Mouse (Mus musculus) central nervous system, embryonic 18 days (tissue): ENCODE measurements around the gene Cul9. TPM values are rescaled to one million over a fixed set of nuclear protein-coding genes. Genes with fewer than 3 reads are reported as not detected.

Experiments used
- polyA plus RNA-seq: library from polyadenylated mRNA; depleted of rRNA; stranded (reverse); fragments of >200 nt; gene quantifications from 2 replicates; pipeline ENCODE4 v1.2.3, GENCODE M21; 2012; rRNA removed

Gene Cul9
- polyA plus RNA-seq = 40.4 and 42.3 TPM in 2 replicates

DNA sequence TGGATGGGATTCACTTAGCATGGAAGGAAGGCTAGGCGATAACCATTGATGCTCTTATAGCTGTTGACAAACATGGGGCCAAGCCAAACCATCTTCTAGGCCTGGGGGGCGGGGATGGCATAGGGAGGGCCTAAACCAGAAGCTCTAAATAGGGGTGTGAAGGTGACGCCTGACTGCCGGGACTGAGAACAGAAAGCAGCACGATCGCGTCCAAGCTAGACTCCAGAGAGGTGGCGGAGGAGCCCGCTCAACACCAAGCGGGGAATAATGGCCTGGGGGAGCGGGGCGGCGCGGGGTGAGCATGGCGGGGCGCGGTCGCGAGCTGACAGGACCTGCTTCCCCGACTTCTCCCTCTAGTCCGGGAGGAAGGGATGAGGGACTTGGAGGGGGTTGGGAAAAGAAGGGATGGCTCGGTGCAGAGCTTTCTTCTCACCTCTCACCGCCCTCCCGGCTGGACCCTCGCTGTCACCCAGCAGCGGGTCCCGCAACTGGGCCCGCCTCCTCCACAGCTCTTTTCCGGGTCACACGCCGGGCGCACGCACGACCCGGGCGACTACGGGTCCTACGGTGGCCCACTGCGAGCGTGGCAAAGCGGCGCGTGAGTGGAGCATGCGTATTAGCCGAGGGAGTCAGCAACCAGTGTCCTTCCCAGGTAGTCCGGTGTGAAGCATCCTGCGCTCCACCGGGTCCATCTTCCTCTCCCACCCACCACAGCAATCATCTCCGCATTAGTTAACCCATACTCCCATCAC is at the start of gene Cul9:
Gene Cul9, minus strand, starts transcription at position 576 of the 752 bp plus-strand sequence.

DNA sequence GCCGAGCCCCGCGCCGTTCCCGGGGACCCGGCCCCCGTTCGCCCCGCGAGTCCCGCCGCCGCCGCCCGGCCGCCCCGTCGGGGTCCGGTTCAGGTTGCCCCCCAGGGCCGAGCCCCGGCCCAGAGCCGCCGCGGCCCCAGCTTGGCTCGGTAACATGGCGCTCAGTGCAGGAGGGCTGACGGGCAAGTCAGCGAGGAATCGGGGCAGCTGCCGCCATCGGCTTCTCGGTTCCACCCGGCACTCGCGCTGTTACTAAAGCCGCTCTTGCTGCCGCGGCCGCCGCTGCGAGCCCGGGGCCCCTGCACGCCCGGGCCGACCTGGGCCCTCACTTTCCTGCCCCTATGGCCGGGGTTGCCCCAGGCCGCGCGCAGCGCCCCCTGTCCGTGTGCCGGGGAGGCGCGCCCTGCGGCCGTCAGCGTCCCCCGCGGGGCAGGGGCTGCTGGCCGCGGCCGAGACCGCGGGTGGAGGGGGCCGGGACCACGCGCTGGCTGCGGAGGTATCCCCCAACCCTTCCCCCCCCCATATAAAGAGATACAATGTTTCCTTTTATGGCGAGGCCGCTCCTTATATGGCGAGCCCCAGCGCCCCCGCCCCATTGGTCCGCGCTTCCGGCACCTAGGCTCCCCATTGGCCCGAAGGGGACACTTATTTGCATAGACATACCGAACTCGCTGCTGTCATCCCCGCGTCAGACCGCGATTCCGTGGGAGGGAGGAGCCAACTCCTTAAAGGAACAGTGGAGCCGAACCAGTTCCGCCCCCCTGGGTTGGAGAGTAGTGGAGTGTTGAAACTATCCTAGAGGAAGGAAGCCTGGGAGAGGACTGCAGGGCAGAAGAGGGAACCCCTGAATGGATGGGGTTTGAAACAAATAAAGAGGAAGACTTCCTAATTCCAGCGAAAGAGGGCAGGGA is 9.7 kb upstream of the Cul9 start, which contains the start of gene Srf:
Gene Srf, minus strand, starts transcription at position 503 of the 911 bp plus-strand sequence.

DNA sequence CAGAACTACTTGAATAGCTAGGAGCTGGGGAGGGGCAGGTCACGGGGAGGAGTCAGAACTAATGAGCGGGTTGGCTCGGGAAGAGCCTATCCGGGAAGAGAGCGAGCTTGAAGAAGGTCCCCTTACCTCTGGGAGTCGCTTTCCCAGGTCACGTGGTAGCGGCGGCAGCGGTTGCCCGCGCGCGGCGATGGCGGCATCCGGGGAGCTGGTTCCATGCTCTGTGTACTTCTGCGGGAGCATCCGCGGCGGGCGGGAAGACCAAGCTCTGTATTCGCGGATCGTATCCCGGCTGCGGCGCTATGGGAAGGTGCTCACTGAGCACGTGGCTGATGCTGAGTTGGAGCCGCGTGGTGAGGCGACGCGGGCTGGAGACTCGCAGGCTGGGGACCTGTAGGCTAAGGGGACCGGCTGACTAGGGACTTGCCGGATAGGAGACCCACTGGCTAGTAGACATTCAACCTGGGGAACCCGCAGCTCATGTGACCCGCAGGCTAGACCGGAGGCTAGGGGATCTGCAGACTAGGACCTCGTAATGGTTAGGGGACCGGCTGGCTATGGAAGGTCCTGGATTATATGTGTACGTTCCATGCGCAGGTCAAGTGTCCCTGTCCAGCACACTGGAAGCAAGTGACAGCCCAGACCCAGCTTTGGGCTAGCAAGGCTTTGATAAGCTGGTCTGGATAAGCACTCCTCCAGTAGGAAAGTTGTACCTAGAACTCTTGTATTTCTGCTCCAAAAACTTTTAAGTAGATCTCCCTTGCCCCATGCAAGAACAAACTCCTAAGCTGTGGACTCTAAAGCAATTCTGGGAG is 49.4 kb downstream of the Cul9 start, which contains the start of gene Dnph1:
Gene Dnph1, plus strand, starts transcription at position 89 of the 812 bp plus-strand sequence.

DNA sequence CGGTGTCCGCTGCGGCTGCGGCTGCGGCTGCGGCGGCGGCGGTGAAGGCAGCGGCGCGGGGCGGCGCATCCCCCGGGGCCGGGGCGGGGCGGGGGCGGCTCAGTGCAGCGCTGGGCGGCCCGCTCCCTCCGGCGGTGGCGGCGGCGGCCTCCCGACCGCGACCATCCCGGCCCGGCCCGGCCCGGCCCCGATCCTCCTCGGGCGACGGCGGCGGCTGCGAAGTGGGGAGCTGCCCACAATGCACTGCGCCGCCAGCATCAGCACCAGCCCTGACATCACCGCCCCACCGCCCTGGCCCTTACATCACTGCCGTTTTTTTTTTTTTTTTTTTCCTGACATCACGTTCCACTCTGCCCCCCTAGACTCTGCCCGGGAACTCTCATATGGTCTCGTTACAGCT is 58.8 kb downstream of the Cul9 start, which contains the start of gene Ttbk1:
Gene Ttbk1, minus strand, starts transcription at position 245 of the 400 bp plus-strand sequence.

Other genes with a start within 250 kb of the Cul9 start
- 153 and 156 TPM in 2 replicates for gene Dlk2, start 249.0 kb downstream of the Cul9 start, polyA plus RNA-seq
- 11.9 and 12.2 TPM in 2 replicates for gene Abcc10, start 218.0 kb downstream of the Cul9 start, polyA plus RNA-seq
- gene Zfp318, start 162.7 kb downstream of the Cul9 start, polyA plus RNA-seq = 37.3 and 42.2 TPM in 2 replicates
- gene Crip3, start 117.5 kb downstream of the Cul9 start, polyA plus RNA-seq = 12.4 and 16.1 TPM in 2 replicates
- gene Slc22a7, start 107.9 kb downstream of the Cul9 start, polyA plus RNA-seq = 0.11 and 0.14 TPM in 2 replicates
- gene Ttbk1, start 58.7 kb downstream of the Cul9 start, polyA plus RNA-seq = 19.9 and 24.9 TPM in 2 replicates
- 11.2 and 13.1 TPM in 2 replicates for gene Dnph1, start 49.7 kb downstream of the Cul9 start, polyA plus RNA-seq
- 67.9 and 75.4 TPM in 2 replicates for gene Srf, start 9.8 kb upstream of the Cul9 start, polyA plus RNA-seq
- 15.2 and 17.2 TPM in 2 replicates for gene Ptk7, start 83.1 kb upstream of the Cul9 start, polyA plus RNA-seq
- gene Klc4, start 99.6 kb upstream of the Cul9 start, polyA plus RNA-seq = 21.6 and 24.5 TPM in 2 replicates
- gene Mrpl2, start 99.8 kb upstream of the Cul9 start, polyA plus RNA-seq = 41.8 and 42.2 TPM in 2 replicates
- 57.9 and 58.6 TPM in 2 replicates for gene Cul7, start 103.9 kb upstream of the Cul9 start, polyA plus RNA-seq
- 35.4 and 37.4 TPM in 2 replicates for gene Rrp36, start 128.0 kb upstream of the Cul9 start, polyA plus RNA-seq
- gene Mea1, start 132.4 kb upstream of the Cul9 start, polyA plus RNA-seq = 185 and 210 TPM in 2 replicates
- 165 and 178 TPM in 2 replicates for gene Klhdc3, start 134.5 kb upstream of the Cul9 start, polyA plus RNA-seq
- gene Ppp2r5d, start 158.7 kb upstream of the Cul9 start, polyA plus RNA-seq = 100 and 101 TPM in 2 replicates
- 46.3 and 46.4 TPM in 2 replicates for gene Pex6, start 165.1 kb upstream of the Cul9 start, polyA plus RNA-seq
- 2.0 and 2.5 TPM in 2 replicates for gene Gnmt, start 182.8 kb upstream of the Cul9 start, polyA plus RNA-seq
- 58.5 and 59.3 TPM in 2 replicates for gene Cnpy3, start 205.8 kb upstream of the Cul9 start, polyA plus RNA-seq
- gene Ptcra, start 217.3 kb upstream of the Cul9 start, polyA plus RNA-seq = 0.07 TPM in 1 of 2 replicates, not detected in the other
- 52.9 and 53.6 TPM in 2 replicates for gene 2310039H08Rik, start 226.2 kb upstream of the Cul9 start, polyA plus RNA-seq
- 67.6 and 73.0 TPM in 2 replicates for gene Rpl7l1, start 236.3 kb upstream of the Cul9 start, polyA plus RNA-seq